Mouse (Mus musculus): ENCODE data around the gene Zfp513. TPM values are rescaled to one million over a fixed set of nuclear protein-coding genes. Genes with fewer than 3 reads are reported as not detected.

Gene Zfp513
- polyA plus RNA-seq, 1 experiment from 2014 or later, result 5.5 TPM

GRCm38 (mm10) chr5:31149781-31150180 lies 52.3 kb downstream of the Zfp513 start:
- H3K4me2 ChIP-seq (ENCODE audit: low read depth, low read length), result no peak overlapping the region
- 86% methylated on average over 4 of the region's 4 CpGs for WGBS
- no peaks in the 10 kb centered on the region; the same call in 1 of the 2 replicates for H3K36me3 ChIP-seq (ENCODE audit: control insufficient read depth, insufficient read depth, low read length)

More at GRCm38 (mm10) chr5:31149781-31150180, 52.3 kb downstream of the Zfp513 start:
- no peak overlapping the region for H3K27ac ChIP-seq (ENCODE audit: low read length)
- no peak overlapping the region for H3K4me3 ChIP-seq (ENCODE audit: low read length)
- H3K9ac ChIP-seq (ENCODE audit: low read depth, low read length), result no peak overlapping the region
- peaks cover 6% of the 10 kb centered on the region for H3K4me1 ChIP-seq (ENCODE audit: control insufficient read depth, insufficient read depth, low read length)
- no peaks in the 10 kb centered on the region for H3K9me3 ChIP-seq (ENCODE audit: control insufficient read depth, low read length)
- no peak for ATAC-seq
- no peaks in the 10 kb centered on the region for H3K27me3 ChIP-seq (replicated peaks; ENCODE audit: control insufficient read depth, insufficient read depth, low read length)

Other genes starting within 250 kb of the Zfp513 start
- 222 and 227 TPM in 2 replicates for gene Preb, start 241.9 kb downstream of the Zfp513 start, polyA plus RNA-seq (2015; fragmentation: Nextera tagmentation; extraction: Ambion mirVana)
- 3.3 and 4.2 TPM in 2 replicates for gene Tcf23, start 233.6 kb downstream of the Zfp513 start, polyA plus RNA-seq (2015; fragmentation: Nextera tagmentation; extraction: Ambion mirVana)
- gene Atraid, start 154.0 kb downstream of the Zfp513 start, polyA plus RNA-seq (2015; fragmentation: Nextera tagmentation; extraction: Ambion mirVana), result 180 and 190 TPM in 2 replicates
- gene Slc5a6, start 153.4 kb downstream of the Zfp513 start, polyA plus RNA-seq (2015; fragmentation: Nextera tagmentation; extraction: Ambion mirVana), result 18.8 TPM in 2 replicates
- 16.8 and 18.2 TPM in 2 replicates for gene Cad, start 147.5 kb downstream of the Zfp513 start, polyA plus RNA-seq (2015; fragmentation: Nextera tagmentation; extraction: Ambion mirVana)
- not detected in 2 replicates for gene Dnajc5g, start 96.0 kb downstream of the Zfp513 start, polyA plus RNA-seq (2015; fragmentation: Nextera tagmentation; extraction: Ambion mirVana)
- 0.12 and 0.15 TPM in 2 replicates for gene Slc30a3, start 94.1 kb downstream of the Zfp513 start, polyA plus RNA-seq (2015; fragmentation: Nextera tagmentation; extraction: Ambion mirVana)
- gene Trim54, start 85.6 kb downstream of the Zfp513 start, polyA plus RNA-seq (2015; fragmentation: Nextera tagmentation; extraction: Ambion mirVana), result not detected in 2 replicates
- not detected in 2 replicates for gene Ucn, start 63.5 kb downstream of the Zfp513 start, polyA plus RNA-seq (2015; fragmentation: Nextera tagmentation; extraction: Ambion mirVana)
- 80.3 and 84.4 TPM in 2 replicates for gene Mpv17, start 48.1 kb downstream of the Zfp513 start, polyA plus RNA-seq (2015; fragmentation: Nextera tagmentation; extraction: Ambion mirVana)
- gene Gm29609, start 22.4 kb downstream of the Zfp513 start, polyA plus RNA-seq (2015; fragmentation: Nextera tagmentation; extraction: Ambion mirVana), result 1.1 TPM in 2 replicates
- gene Gtf3c2, start 22.2 kb downstream of the Zfp513 start, polyA plus RNA-seq (2015; fragmentation: Nextera tagmentation; extraction: Ambion mirVana), result 56.4 and 60.3 TPM in 2 replicates
- 143 and 149 TPM in 2 replicates for gene Snx17, start 9.1 kb downstream of the Zfp513 start, polyA plus RNA-seq (2015; fragmentation: Nextera tagmentation; extraction: Ambion mirVana)
- gene Eif2b4, start 8.9 kb downstream of the Zfp513 start, polyA plus RNA-seq (2015; fragmentation: Nextera tagmentation; extraction: Ambion mirVana), result 67.1 and 67.6 TPM in 2 replicates
- gene Ppm1g, start 18.4 kb upstream of the Zfp513 start, polyA plus RNA-seq (2015; fragmentation: Nextera tagmentation; extraction: Ambion mirVana), result 110 and 122 TPM in 2 replicates
- 132 and 140 TPM in 2 replicates for gene Nrbp1, start 38.6 kb upstream of the Zfp513 start, polyA plus RNA-seq (2015; fragmentation: Nextera tagmentation; extraction: Ambion mirVana)
- gene Gm9970, start 38.9 kb upstream of the Zfp513 start, polyA plus RNA-seq (2015; fragmentation: Nextera tagmentation; extraction: Ambion mirVana), result 0.27 TPM in 1 of 2 replicates, not detected in the other
- 70.1 and 71.1 TPM in 2 replicates for gene Krtcap3, start 49.4 kb upstream of the Zfp513 start, polyA plus RNA-seq (2015; fragmentation: Nextera tagmentation; extraction: Ambion mirVana)
- gene Ift172, start 88.8 kb upstream of the Zfp513 start, polyA plus RNA-seq (2015; fragmentation: Nextera tagmentation; extraction: Ambion mirVana), result 19.5 and 21.5 TPM in 2 replicates
- 18.3 and 19.3 TPM in 2 replicates for gene Fndc4, start 93.8 kb upstream of the Zfp513 start, polyA plus RNA-seq (2015; fragmentation: Nextera tagmentation; extraction: Ambion mirVana)
- gene Gckr, start 95.1 kb upstream of the Zfp513 start, polyA plus RNA-seq (2015; fragmentation: Nextera tagmentation; extraction: Ambion mirVana), result 0.80 and 1.2 TPM in 2 replicates

All from intestine, embryonic 16.5 days (tissue).